Mouse (Mus musculus) retina, postnatal 7 days (tissue): ENCODE data around the gene Tspan32.

ENCODE experiments used
- DNase-seq: peaks from one replicate; pipeline ENCODE4 v3.0.0-alpha.2; 2012; ENCODE audit warnings: low read depth, low spot score

The Tspan32 gene

DNA sequence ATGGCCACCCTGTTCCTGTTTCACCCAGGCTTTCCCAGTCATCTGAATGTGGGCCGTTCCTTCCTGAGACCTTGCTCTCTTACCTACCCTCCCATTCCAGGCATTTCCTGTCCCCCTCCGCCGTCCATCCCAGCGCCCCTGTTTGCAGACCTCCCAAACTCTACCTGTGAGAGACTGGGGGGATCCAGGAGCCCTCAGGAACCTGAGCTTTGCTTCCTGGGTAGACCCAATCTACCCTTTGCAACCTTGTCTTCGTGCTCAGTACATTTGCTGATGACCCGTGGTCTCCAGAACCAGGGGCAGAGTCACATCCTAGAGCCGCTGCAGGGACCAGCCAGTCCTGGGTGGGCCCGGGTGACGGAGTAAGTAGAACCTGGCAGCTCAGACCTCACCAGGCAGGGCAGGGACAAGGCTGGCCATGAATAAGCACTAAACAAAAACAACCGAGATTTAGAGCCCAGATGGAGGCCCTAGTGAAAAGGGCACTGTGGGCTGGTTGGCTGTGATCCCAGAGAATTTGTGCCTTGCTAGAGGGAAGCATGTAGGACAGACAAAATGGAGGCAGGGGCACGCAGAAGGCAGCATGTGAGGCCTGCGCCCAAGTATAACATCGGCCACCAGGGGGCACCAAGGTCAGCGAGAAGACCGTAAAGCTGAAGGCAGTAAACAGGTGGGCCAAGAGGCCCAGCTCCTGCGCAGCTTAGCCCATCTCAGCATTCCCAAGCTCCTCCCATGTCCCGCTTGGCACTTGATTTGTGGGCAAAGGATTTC is 2.9 kb downstream of the Tspan32 start:
- peak; percentile 87 for DNase-seq

DNA sequence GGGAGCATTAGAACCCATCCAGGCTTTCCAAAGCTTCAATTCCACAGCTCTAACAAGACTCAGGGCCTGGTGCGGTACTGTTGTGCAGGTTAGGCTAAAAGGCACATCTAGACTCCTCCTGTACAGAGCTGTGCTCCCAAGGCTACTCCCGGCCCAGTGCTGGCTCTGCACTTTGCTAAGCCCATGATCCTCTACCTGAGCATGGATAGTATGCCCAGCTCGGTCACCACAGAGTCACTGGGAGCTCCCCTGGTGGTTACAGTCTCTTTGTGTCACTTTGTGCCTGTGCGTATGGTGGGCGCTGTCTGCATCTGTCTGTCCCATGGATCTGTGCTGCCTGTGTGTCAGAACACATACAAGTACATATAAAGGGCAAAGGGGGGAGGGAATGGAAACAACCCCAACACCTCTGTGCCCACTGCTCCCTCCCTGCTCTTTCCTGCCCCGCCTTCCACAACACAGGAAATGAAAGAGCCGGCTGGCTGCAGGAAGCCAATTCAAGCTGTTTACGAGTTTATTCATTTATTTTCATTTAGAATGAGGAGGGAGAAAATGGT is 3.6 kb downstream of the Tspan32 start:
- no peak for DNase-seq

DNA sequence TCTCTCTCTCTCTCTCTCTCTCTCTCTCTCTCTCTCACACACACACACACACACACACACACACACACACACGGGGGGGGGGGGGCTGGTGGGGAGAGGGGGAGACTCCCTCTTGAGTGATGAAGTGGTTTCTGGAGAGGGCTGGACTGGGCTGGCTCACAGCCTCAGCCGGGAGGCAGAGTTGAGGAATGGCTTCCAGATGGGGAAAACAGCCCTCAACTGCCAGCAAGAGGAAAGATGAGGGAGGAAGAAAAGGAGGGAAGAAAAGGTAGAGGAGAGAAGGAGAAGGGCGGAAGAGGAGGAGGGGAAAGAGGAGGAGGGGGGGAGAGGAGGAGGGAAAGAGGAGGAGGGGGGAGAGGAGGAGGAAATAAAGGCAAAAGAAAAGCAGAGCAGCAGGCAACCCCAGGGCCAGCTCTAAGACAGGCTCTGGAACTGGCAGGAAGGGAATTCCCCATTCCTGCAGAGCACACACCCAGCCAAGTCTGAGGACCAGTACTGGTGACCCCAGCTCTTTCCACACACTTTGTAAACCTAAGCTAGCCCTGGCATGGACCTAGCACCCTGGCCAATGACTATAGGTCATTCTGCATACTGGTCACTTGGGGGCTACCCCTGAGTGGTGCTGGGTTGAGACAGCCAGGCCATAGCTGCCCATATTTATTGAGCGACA is 4.3 kb downstream of the Tspan32 start:
- no peak for DNase-seq

DNA sequence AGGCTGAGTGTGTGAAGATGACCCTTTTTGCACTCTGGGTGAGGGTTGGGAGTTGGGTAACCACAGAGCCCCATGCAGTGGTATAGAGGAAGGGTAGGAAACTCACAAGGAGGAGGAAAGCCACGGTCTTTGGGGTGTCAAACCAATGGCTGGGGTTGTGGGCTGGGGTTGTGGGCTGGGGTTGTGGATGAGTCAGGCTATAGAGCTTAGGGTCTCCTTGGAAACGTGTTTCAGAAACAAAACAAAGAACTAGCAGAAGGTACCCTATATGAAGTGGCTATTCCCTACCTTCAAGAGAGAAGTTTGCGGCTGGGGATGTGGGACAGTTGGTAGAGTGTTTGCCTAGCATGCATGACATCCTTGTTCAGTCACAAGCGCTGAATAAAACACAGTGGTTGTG is 5.2 kb downstream of the Tspan32 start:
- no peak for DNase-seq

DNA sequence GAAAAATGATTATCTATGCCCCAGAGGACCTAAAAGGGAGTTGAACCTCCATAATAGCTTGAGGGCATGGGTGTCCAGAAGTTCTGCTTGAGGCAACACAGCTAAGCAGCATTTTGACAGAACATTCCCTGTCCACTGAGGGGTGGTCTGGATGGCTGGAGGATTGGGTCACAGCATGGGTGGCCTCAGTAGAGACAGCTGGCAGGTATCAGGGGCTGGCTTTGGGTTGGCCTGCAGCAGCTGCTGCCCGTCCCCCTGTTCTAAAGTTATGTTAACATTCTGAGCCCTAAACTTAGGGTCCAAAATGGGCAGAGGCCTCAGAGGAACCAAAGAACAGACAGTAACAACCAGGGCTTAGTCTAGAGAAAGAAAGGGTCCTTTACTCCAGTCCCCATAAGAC is 6.4 kb downstream of the Tspan32 start:
- DNase-seq, result no peak

DNA sequence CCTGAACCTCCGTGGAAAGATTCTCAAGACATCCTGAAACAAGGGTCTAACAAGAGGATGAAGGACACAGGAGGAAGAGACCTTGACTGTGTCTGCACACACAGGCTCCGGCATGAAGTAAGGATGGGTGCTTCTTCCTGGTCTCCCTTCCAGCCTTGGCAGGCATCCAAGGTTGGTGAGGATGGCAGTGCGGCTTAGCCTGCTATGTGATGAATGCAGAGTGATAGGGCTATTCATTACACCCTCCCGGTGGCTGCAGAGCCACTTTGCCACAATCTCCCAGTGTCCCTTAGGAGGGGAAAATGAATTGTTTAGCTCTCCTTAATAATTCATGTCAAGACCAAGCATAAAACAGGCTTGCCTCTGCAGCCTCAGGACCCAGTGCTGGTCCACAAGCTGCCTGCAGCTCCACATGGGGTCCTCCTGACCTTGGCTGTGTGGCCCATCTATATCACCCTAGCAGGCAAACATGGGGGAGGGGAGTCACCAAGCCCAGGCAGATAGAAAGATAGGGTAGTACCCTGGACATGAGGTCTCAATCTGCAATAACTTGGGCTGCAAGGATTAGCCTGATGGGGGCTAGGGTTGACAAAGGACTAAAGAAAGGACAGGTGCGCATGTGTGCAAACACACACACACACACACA is 7.5 kb downstream of the Tspan32 start:
- no peak for DNase-seq

DNA sequence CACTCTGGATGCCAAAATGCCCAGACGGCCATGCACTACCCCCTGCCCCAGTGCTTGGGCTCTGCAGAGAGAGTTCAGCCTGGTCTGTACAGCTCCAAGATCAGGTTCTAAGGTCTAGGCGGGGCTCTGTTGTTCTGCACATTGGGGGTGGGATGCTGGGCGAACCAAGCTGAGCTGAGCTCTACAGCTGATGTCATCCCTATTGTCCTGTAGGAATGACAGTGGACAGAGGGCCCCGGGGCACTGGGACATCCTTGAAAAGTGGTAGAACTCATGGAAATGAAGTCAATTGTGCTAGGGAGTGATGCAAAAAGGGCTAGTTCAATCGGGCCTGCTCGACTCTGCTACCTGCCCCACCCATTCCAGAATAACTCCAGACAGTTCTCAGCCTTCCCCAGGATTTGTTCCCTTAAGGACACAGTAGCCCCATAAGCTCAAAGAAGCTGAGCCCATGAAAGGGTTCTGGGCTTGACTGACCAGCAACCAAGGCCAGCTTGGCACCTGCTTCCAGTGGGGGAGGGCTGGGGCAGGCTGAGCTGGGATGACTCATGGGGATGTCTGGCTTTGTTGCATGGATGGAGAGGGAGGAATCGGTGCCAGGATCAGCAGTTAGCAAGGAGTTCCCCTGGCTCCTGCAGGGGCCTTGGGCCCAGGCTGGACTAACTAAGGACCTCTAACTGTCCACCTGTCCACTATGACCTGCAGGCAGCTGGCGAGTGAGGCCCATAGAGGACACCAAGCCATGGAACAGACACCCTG is 8.8 kb downstream of the Tspan32 start:
- DNase-seq, result no peak

DNA sequence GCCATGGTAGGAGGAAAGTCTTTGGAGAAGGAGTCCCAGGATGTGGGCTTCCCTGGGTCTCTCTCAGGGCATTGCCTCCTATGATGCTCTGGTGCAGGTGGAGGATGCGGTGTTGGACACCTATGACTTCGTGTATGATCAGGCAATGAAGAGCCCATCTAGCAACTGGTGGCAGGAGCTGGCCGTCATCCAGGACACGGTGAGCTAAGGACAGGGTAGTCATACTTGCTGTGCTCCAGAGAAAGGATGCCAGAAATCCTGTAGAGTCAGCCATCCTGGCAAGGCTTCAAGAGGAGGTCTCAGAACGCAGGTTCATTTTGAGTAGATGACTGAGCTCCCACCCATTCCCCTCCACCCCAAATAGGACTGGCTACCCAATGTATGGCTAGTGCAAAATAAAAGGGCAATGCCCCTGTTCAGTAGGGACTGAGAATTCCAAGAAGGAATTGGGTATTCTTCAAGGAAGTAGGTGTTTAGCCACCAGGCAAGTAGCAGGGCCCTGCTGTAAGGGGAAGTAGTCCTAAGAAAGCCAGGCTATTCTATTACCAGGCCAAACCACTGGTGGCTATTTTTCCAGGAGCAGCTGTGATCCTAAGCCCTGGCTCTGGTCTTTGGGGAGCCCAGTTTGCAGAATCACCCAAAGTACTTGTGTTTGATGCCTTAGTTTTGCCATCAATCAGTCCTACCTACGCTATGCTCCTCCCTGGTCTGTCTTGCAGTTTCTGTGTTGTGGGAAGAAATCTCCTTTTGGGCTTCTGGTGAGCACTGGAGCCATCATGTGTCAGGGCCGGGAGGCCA is 10.2 kb downstream of the Tspan32 start:
- DNase-seq, result no peak

DNA sequence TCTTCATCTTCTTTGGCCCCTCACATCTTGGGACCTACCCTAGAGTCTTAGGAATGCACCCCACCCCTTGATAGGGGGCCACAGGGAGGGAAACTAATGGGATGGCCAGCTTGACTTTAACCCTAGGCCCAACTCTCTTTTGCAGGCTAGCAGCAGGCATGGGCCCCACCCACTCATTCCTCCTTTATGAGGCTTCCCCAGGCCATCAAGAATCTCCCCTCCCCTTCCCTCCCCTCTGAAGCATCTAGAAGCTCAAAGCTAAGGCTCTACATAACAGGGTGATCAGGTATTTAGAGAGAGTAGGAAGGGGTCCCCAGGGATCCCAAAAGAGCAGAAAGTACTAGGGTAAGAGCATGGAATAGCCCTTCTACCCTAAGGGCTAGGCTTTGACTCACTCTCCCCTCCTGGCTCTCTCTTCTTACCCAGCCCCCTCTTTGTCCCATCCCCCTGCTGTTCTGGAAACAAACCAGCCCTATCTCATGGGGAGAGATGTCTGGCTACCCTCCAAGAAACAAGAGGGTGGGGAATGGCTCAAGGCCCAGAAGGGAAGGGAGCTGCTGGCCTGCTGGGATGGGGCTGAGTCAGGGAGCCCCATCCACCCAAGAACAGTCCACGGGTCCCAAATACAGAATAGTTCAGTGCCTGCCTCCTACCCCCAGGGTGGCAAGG is 11.0 kb downstream of the Tspan32 start:
- DNase-seq, result no peak

DNA sequence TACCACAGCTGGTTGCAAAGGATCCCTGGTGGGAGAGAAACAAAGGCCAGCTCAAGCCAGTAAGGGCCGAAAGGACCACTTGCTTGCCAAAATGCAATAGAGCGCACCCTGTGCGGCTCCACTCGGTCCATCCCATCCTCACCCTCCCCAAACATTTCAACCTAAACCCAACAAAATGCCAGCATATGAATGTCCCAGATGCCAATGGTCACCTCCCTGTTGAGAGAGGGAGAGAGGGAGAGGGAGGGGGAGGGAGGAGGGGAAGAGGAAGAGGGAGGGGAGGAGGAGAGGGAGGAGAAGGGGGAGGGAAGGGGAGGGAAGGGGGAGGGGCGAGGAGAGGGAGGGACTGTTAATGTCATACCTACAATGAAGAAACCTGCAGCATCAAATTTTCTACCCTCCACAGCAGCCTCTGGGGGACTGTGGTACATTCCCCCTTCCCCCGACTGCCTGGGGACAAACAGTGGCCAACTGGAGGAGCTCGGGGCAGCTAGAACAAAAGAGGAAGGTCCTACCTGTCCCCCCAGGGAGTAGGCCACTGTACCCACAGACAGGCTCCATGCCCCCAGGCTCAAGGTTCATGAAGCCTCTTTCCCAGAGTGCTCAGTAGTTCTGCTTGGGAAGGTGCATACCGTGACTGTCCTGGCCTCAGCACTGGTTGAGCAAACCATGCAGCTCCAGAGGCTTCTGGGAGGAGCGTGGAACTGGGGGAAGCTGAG is 11.7 kb downstream of the Tspan32 start:
- no peak for DNase-seq

DNA sequence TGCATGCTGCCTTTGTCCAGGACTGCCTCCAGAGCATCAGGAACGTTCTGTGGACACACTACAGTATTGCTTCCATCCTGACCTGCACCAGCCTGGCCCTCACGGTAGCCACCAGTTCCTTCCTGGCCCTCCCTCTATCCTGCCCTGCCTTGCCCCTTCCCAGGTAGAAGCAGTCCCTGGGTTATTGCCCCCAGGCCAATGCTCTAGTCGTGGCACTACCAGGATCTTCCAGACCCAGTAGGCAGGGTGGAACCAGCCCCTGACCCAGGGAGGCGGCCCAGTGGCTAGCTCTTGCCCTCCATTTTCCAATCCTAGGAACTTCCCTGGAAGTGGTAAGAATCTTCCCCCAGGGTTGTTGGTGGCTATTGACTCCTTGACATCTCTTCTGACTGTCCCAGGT is 12.3 kb downstream of the Tspan32 start:
- DNase-seq, result no peak

DNA sequence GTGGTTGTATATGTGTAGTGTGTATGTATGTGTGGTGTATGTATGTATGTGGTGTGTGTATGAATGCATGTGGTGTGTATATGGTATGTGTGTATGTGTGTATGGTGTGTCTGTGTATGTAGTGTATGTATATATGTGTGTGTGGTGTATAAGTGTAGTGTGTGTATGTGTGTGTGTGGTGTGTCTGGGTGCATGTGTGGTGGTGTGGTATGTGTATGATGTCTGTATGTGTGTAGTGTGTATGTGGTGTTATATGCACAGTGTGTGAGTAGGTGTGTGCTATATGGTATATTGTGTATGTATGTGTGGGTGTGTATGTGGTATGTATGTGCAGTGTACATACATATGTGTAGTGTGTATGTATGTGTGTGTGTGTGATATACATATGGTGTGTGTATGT is 15.2 kb downstream of the Tspan32 start:
- no peak for DNase-seq

DNA sequence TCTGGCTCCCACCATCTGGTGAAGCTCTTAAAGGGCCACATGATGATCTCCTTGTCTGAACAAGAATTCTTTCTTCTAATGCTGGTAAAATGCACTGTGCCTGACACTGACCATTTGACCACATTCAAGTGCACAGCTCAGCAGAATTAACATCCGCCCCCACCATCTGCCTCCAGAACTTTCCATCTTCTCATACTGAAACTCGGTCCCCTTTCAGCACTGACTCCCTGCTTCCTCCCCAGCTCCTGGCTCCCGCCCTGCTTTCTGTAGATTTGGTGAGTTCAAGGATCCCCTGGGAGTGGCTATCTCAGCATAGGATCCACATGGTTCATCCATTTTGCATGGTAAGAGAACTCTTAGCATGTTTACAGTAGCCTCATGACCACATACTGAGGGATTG is 15.9 kb downstream of the Tspan32 start:
- no peak for DNase-seq

DNA sequence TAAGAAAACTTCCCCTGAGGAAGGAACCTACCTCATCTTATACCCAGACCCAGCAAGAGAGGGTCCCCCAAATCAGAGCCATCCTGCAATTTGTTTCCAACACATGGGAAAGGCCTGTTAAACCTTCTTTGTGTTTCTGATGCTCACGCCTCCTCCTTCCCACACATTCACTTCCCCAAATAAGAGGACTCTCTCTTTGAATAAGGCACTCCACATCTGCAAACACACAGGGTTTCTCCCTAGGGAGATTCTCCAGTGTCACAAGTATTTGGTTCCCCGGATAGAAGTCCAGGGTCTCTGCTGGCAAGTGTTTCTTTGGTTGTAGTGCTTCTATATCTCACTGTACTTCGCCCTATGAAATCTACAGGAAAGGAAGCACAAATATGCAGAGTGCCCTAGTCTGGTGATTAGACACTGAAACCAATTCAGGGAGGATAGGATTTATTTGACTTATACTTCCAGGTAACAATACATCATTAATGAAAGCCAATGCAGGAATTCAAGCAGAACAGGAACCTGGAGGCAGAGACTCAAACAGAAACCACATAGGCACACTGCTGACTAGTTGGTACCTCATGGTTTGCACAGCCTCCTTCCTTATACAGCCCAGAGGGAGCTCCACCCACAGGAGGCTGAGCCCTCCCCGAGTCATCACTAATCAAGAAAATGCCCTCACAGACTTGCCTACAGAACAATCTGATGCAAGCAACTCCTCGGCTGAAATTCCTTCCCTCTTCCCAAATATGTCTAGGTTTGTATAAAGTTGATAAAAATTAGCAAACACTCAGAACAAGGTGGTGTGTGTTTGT is 16.7 kb downstream of the Tspan32 start:
- DNase-seq, result no peak

DNA sequence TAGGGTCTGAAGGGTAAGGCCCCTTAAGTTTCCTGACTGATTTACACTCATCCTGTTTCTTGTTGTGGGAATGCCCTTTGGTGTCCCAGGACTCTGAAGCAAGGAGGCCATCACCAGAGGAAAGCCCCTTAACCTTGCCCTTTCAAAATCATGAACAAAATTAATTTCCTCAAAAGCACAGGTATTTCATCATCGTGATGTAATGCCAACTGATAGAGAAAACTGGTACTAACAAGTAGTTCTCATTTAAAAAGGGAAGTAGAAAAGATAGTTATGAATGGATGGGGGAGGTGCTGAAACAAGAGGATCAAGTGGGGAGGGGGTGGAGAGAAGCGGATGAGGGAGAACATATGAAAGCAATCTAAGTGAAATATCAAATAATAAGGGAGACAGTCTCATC is 18.7 kb downstream of the Tspan32 start:
- DNase-seq, result no peak

DNA sequence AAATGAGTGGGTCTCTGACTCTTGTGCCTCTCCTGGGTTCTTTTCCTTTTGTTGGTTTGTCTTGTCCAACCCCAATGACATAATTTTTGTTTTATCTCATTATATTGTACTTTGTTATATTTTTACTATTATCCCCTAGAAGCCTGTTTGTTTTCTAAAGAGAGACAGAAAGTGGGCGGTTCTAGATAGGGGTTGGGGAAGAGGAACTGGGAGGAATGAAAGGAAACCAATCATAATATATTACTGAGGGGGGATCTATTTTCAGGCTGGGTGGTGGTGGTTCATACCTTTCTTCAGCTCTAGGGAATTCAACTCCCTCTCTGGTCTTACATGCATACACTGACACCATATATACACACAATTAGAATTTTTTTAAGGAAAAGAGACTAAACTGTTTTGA is 19.4 kb downstream of the Tspan32 start:
- DNase-seq, result no peak

DNA sequence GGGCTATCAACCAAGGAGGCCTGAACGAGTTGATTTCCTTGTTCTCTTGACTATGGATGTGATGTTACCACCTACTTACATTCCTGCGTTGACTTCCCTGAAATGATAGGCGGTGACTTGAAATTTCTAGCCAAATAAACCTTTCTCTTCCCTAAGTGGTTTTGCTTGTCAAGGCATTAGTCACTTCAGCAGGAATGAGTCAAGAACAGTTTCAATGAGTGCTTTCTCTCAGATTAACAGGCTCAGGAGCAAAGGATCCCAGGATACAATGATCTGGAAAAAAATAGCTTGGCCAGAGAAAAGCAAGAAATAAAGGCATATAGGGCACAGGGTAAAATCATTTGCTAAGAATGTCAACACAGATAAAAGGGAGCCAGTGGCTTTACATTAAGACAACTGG is 20.6 kb downstream of the Tspan32 start:
- DNase-seq, result no peak

DNA sequence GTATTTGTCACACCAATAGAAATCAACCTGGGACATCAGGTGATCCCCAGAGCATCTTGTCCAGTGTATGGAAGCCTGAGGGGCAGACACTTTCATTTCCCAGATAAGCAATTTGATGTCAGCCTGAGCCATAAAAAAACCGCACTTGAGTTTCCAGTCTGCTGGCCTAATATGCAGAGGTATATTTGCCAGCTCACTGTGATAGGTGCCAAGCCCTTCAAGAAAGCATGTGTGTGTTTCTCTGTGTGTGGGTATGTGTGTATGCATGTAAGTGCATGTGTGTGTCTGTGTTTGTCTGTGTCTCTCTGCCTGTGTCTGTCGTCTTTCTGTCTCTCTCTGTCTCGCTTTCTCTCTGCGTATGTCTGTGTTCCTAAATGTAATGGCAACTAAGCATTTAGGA is 22.4 kb downstream of the Tspan32 start:
- DNase-seq, result no peak

DNA sequence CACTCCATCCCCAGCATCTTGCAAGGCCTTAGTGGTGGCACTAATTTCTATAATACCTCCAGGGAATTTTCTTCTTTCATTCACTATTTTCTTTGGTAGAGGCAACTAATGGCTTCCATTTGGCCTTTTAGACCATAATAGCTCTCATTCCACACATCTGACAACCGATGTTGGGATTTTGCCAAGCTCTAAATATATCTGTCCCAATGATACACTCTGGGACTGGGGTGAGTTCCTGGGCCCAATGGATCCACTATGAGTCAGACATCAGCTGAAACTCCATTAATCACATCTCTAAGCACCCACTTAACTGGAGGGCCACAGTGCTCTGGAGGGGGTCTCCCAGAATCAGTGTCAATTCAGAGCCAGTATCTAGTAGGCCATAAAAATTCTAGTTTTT is 27.0 kb downstream of the Tspan32 start:
- DNase-seq, result no peak
